In genomic region chr5:122422071-122422964, GRCm38 (mm10) we compare ENCODE assay signal across 8 mouse cellular contexts. TPM values are rescaled to one million over a fixed set of nuclear protein-coding genes. Genes with fewer than 3 reads are reported as not detected.
DNase-seq lines count a peak whose midpoint lies in the region; ATAC-seq lines count a peak whose summit lies in the region.

No protein-coding gene starts in this region.

- peak; percentile 87 for DNase-seq in T-cell, adult 2 months (ENCODE audit: low spot score)
- DNase-seq in cerebellum, postnatal 36 days: peak; percentile 86 to 91
- peak; percentile 92 for DNase-seq in gastrocnemius, adult 18-20 months (ENCODE audit: low spot score)
- DNase-seq in left cerebral cortex, adult 18-20 months (ENCODE audit: low spot score in 2 of 2): peak; percentile 85 to 88
- peak; percentile 89 for DNase-seq in right cerebral cortex, adult 18-20 months
- DNase-seq in urinary bladder, postnatal 10 days (ENCODE audit: low spot score): peak; percentile 50

- no peaks in the 10 kb centered on the region for H3K27me3 ChIP-seq in hindbrain, embryonic 16.5 days (replicated peaks; ENCODE audit: control insufficient read depth, insufficient read depth, low read length)

- peak overlapping the region; percentile 96 for H3K4me3 ChIP-seq in hindbrain, embryonic 16.5 days (ENCODE audit: low read length)
- H3K4me3 ChIP-seq in macrophage (ENCODE audit: inconsistent target): peak overlapping the region; percentile 86

- ATAC-seq in hindbrain, embryonic 16.5 days: peak; percentile 95

- H3K27ac ChIP-seq in hindbrain, embryonic 16.5 days (ENCODE audit: low read depth, low read length): peak overlapping the region; percentile 95
- H3K27ac ChIP-seq in macrophage: peak overlapping the region; percentile 87

- WGBS in hindbrain, embryonic 16.5 days: under 1% methylated on average over 72 of the region's 73 CpGs
- under 1% methylated on average over 71 of the region's 73 CpGs for WGBS in macrophage (ENCODE audit: missing documents)

- H3K9ac ChIP-seq in hindbrain, embryonic 16.5 days (ENCODE audit: low read depth, low read length): peak overlapping the region; percentile 94

- H3K4me2 ChIP-seq in hindbrain, embryonic 16.5 days (ENCODE audit: low read length): peak overlapping the region; percentile 74

- H3K4me1 ChIP-seq in hindbrain, embryonic 16.5 days (ENCODE audit: control insufficient read depth, insufficient read depth, low read depth, low read length): peaks cover 12% of the 10 kb centered on the region

- no peaks in the 10 kb centered on the region for H3K36me3 ChIP-seq in hindbrain, embryonic 16.5 days (ENCODE audit: control insufficient read depth, insufficient read depth, low read length)
- H3K36me3 ChIP-seq in macrophage (ENCODE audit: inconsistent target): no peaks in the 10 kb centered on the region

- no peaks in the 10 kb centered on the region for H3K9me3 ChIP-seq in hindbrain, embryonic 16.5 days (ENCODE audit: control insufficient read depth, low read length)

- H3K79me2 ChIP-seq in macrophage (ENCODE audit: inconsistent target): peaks cover 49% of the 10 kb centered on the region

RNA-seq across cellular contexts. Expression of gene Anapc7, which starts 0.8 kb away (rescaled TPM):
- 10 to 100 TPM; 14.9 to 16.0 TPM for total RNA-seq in gastrocnemius, adult 18-20 months (2021)
- polyA plus RNA-seq in hindbrain, embryonic 16.5 days (2015; fragmentation: Nextera tagmentation; extraction: Ambion mirVana): 47.3 and 51.2 TPM in 2 replicates
- 10 to 100 TPM; 32.2 to 35.0 TPM for total RNA-seq in left cerebral cortex, adult 18-20 months (2021)
- total RNA-seq in macrophage (2018; cell fraction: chromatin; rRNA removed): 10 to 100 TPM; 24.4 to 61.6 (median 37.0) TPM
- total RNA-seq in macrophage (2018; cell fraction: cytosol; rRNA removed): 10 to 100 TPM; 16.6 to 27.6 (median 21.9) TPM
- total RNA-seq in macrophage (2018; cell fraction: nucleus; rRNA removed): 10 to 100 TPM; 15.7 to 48.8 (median 28.5) TPM
- polyA plus RNA-seq in macrophage (2018): 25.3 to 29.1 TPM (median 26.9 TPM) in 3 replicates

RNA-seq across cellular contexts. Expression of gene Arpc3, which starts 30.6 kb away (rescaled TPM):
- total RNA-seq in gastrocnemius, adult 18-20 months (2021): 10 to 100 TPM; 54.0 to 63.0 TPM
- polyA plus RNA-seq in hindbrain, embryonic 16.5 days (2015; fragmentation: Nextera tagmentation; extraction: Ambion mirVana): 139 and 158 TPM in 2 replicates
- total RNA-seq in left cerebral cortex, adult 18-20 months (2021): 100 to 1,000 TPM; 194 to 229 TPM
- total RNA-seq in macrophage (2018; cell fraction: chromatin; rRNA removed): 100 to 1,000 TPM; 128 to 449 (median 189) TPM
- total RNA-seq in macrophage (2018; cell fraction: cytosol; rRNA removed): 100 to 1,000 TPM; 567 to 868 (median 701) TPM
- total RNA-seq in macrophage (2018; cell fraction: nucleus; rRNA removed): 100 to 1,000 TPM; 137 to 276 (median 167) TPM
- polyA plus RNA-seq in macrophage (2018): 1,088 to 1,432 TPM (median 1,117 TPM) in 3 replicates

RNA-seq across cellular contexts. Expression of gene Fam216a, which starts 50.2 kb away (rescaled TPM):
- total RNA-seq in gastrocnemius, adult 18-20 months (2021): 1 to 10 TPM; 4.5 to 5.4 TPM
- 132 and 140 TPM in 2 replicates for polyA plus RNA-seq in hindbrain, embryonic 16.5 days (2015; fragmentation: Nextera tagmentation; extraction: Ambion mirVana)
- total RNA-seq in left cerebral cortex, adult 18-20 months (2021): 10 to 100 TPM; 67.8 to 75.3 TPM
- 1 to 10 TPM in 18 of 26 experiments, under 1 TPM in 5, not detected in 3; 0.55 to 7.8 (median 1.9) TPM for total RNA-seq in macrophage (2018; cell fraction: chromatin; rRNA removed)
- total RNA-seq in macrophage (2018; cell fraction: cytosol; rRNA removed): 1 to 10 TPM; 3.1 to 7.5 (median 4.5) TPM
- total RNA-seq in macrophage (2018; cell fraction: nucleus; rRNA removed): 1 to 10 TPM in 24 of 26 experiments, under 1 TPM in 2; 0.83 to 5.4 (median 2.4) TPM
- polyA plus RNA-seq in macrophage (2018): 3.7 to 8.8 TPM (median 5.3 TPM) in 3 replicates

RNA-seq across cellular contexts. Expression of gene Gpn3, which starts 50.6 kb away (rescaled TPM):
- 10 to 100 TPM; 32.8 to 35.3 TPM for total RNA-seq in gastrocnemius, adult 18-20 months (2021)
- 35.3 and 40.9 TPM in 2 replicates for polyA plus RNA-seq in hindbrain, embryonic 16.5 days (2015; fragmentation: Nextera tagmentation; extraction: Ambion mirVana)
- 10 to 100 TPM; 24.9 to 27.6 TPM for total RNA-seq in left cerebral cortex, adult 18-20 months (2021)
- total RNA-seq in macrophage (2018; cell fraction: chromatin; rRNA removed): 10 to 100 TPM in 15 of 26 experiments, 1 to 10 TPM in 11; 2.5 to 24.2 (median 10.4) TPM
- 10 to 100 TPM in 21 of 26 experiments, 1 to 10 TPM in 5; 8.3 to 17.8 (median 12.5) TPM for total RNA-seq in macrophage (2018; cell fraction: cytosol; rRNA removed)
- total RNA-seq in macrophage (2018; cell fraction: nucleus; rRNA removed): 10 to 100 TPM in 10 of 26 experiments, 1 to 10 TPM in 16; 3.8 to 23.8 (median 8.4) TPM
- 16.3 to 20.4 TPM (median 16.8 TPM) in 3 replicates for polyA plus RNA-seq in macrophage (2018)

Comparison
In these comparisons a context has a peak if more than half of its experiments do, and no peak if none do; other contexts are left out.
1. Peak in every context shown above with its lines: DNase-seq, ATAC-seq, H3K4me3 ChIP-seq and H3K27ac ChIP-seq.
2. RNA of gene Fam216a, which starts 50.2 kb away (total RNA-seq): 67.8 to 75.3 TPM in left cerebral cortex, adult 18-20 months; 4.5 to 5.4 TPM in gastrocnemius, adult 18-20 months; every median in the first group is over 10 times any median in the second.